Mouse (Mus musculus) forebrain, embryonic 16.5 days (tissue): ENCODE results near the gene Itga3. TPM values are rescaled to one million over a fixed set of nuclear protein-coding genes. Genes with fewer than 3 reads are reported as not detected.

Source experiments
- ATAC-seq: fragments of 200-750 bp; cut with Nextera tagmentation; 2 replicates; pipeline ENCODE4 v1.8.0; 2017; ENCODE audit warnings: mild to moderate bottlenecking, moderate library complexity
- H3K27ac ChIP-seq: fragments of 300-500 bp; sonication (generic); 2 replicates; pipeline ENCODE4 v1.5.1; 2014; ENCODE audit warnings: low read length, control low read depth
- H3K27me3 ChIP-seq: fragments of 300-500 bp; sonication (generic); replicated peaks from 2 replicates; pipeline ENCODE4 v1.6.1; 2014; ENCODE audit warnings: low read length; ENCODE audit not compliant: control insufficient read depth, insufficient read depth
- H3K36me3 ChIP-seq: fragments of 300-500 bp; sonication (generic); 2 replicates; pipeline ENCODE4 v1.6.1; 2014; ENCODE audit not compliant: control insufficient read depth, insufficient read depth
- H3K4me1 ChIP-seq: fragments of 300-500 bp; sonication (generic); replicated peaks from 2 replicates; pipeline ENCODE4 v1.6.1; 2014; ENCODE audit warnings: low read length; ENCODE audit not compliant: control insufficient read depth, insufficient read depth
- H3K4me2 ChIP-seq: fragments of 300-500 bp; sonication (generic); 2 replicates; pipeline ENCODE4 v1.6.1; 2014; ENCODE audit warnings: mild to moderate bottlenecking, low read length, control low read depth
- H3K4me3 ChIP-seq: fragments of 300-500 bp; sonication (generic); replicated peaks from 2 replicates; pipeline ENCODE4 v1.5.1; 2014; ENCODE audit warnings: mild to moderate bottlenecking, low read length, control low read depth
- H3K9ac ChIP-seq: fragments of 300-500 bp; sonication (generic); replicated peaks from 2 replicates; pipeline ENCODE4 v1.6.1; 2014; ENCODE audit warnings: low read depth, low read length, control low read depth
- H3K9me3 ChIP-seq: fragments of 300-500 bp; sonication (generic); 2 replicates; pipeline ENCODE4 v1.6.1; 2016; ENCODE audit warnings: low read length; ENCODE audit not compliant: control insufficient read depth
- WGBS: fragments of 180-500 bp; shearing (Covaris S2); extraction: QIAGEN DNeasy Blood & Tissue Kit; methylation state at CpG from one replicate; pipeline ENCODE4 v1.1.7; 2014; 5-methylcytosine and 5-hydroxymethylcytosine counted together
- polyA plus RNA-seq: library from polyadenylated mRNA; unstranded; fragments of >200 nt; fragmentation: Nextera tagmentation; extraction: Ambion mirVana; gene quantifications from 2 replicates; pipeline ENCODE4 v1.2.1, GENCODE M21; 2015

The Itga3 gene
- polyA plus RNA-seq, 1 experiment from 2014 or later: 8.5 TPM

DNA sequence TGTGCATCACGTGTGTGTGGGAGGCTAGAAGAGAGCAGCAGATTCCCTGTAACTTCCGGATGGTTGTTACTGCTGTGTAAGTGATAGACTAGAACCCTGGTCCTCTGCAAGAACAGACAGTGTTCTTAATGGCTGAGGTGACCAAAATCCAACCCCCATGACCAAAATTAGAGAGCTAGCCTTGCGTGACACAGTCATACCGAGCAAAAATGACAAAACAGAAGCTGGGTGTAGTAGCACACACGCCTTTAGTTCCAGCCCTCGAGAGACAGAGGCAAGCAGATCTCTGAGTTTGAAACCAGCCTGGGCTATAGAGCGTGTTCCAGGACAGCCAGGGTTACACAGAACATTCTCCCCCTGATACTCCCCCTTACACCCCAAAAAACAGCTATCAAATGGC lies 33.5 kb upstream of the Itga3 start:
- Histone ChIP-seq H3K9me3 (no peaks in the 10 kb centered on the region), H3K4me1 (peaks cover 9% of the 10 kb centered on the region), H3K9ac (no peak overlapping the region), H3K27ac (no peak overlapping the region), H3K27me3 (no peaks in the 10 kb centered on the region), H3K4me2 (no peak overlapping the region), H3K36me3 (no peaks in the 10 kb centered on the region), H3K4me3 (no peak overlapping the region)
- WGBS: 89% methylated on average over 7 of the region's 7 CpGs
- no peak for ATAC-seq

GRCm38 (mm10) chr11:95109000-95109399 lies 32.4 kb upstream of the Itga3 start:
- 79% methylated on average over 2 of the region's 2 CpGs for WGBS
- Histone ChIP-seq H3K4me2 (no peak overlapping the region), H3K36me3 (no peaks in the 10 kb centered on the region), H3K4me1 (peaks cover 9% of the 10 kb centered on the region), H3K27ac (no peak overlapping the region), H3K27me3 (no peaks in the 10 kb centered on the region), H3K9ac (no peak overlapping the region), H3K9me3 (no peaks in the 10 kb centered on the region), H3K4me3 (no peak overlapping the region)
- no peak for ATAC-seq

GRCm38 (mm10) chr11:95106440-95107236 lies 30.0 kb upstream of the Itga3 start:
- peaks cover 9% of the 10 kb centered on the region for H3K4me1 ChIP-seq
- H3K9me3 ChIP-seq: no peaks in the 10 kb centered on the region
- WGBS: 36% methylated on average over 23 of the region's 23 CpGs
- ATAC-seq: peak; percentile 74
- no peaks in the 10 kb centered on the region for H3K27me3 ChIP-seq
- no peak overlapping the region for H3K27ac ChIP-seq
- no peak overlapping the region for H3K4me3 ChIP-seq
- peak overlapping the region; percentile 39 for H3K4me2 ChIP-seq
- no peaks in the 10 kb centered on the region for H3K36me3 ChIP-seq
- H3K9ac ChIP-seq: no peak overlapping the region

DNA sequence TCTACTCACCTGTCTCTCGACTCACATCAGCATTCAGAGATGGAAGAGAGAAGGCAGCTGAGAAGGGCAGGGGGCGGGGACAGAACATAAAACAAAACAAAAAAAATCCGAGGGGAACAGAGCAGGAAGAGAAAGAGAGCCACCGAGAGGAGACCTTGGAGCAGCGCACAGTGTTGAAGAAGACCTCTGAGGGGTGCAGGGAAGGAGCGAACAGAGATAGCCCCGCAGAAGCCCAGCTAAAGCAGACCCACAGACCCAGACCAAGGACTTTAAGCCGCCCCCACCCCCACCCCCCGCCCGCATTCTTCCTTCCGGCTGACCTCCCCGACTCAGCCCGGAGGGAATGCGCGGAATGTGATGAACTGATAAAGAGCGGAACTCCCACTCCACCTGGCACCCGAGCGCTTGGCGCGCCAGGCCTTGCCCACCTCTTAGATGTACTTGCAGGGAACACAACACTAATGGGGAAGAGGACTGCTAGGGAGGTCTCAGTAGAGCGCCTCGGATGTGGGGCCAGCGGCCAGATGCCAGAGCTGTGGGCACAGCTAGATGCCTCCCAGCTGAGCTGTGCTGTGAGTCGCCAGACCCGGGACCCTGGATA lies 28.8 kb upstream of the Itga3 start:
- Histone ChIP-seq H3K9ac (no peak overlapping the region; the same call in 1 of the 2 replicates), H3K4me1 (peaks cover 9% of the 10 kb centered on the region), H3K4me3 (no peak overlapping the region), H3K27ac (no peak overlapping the region), H3K4me2 (peak overlapping the region; percentile 11), H3K9me3 (no peaks in the 10 kb centered on the region), H3K27me3 (no peaks in the 10 kb centered on the region), H3K36me3 (no peaks in the 10 kb centered on the region)
- 5% methylated on average over 25 of the region's 25 CpGs for WGBS
- ATAC-seq: 0 out of 2 replicates have a peak, but pooled peaks have one; percentile 22

- ATAC-seq: no peak
Measured at GRCm38 (mm10) chr11:95104266-95104665, 27.7 kb upstream of the Itga3 start.

DNA sequence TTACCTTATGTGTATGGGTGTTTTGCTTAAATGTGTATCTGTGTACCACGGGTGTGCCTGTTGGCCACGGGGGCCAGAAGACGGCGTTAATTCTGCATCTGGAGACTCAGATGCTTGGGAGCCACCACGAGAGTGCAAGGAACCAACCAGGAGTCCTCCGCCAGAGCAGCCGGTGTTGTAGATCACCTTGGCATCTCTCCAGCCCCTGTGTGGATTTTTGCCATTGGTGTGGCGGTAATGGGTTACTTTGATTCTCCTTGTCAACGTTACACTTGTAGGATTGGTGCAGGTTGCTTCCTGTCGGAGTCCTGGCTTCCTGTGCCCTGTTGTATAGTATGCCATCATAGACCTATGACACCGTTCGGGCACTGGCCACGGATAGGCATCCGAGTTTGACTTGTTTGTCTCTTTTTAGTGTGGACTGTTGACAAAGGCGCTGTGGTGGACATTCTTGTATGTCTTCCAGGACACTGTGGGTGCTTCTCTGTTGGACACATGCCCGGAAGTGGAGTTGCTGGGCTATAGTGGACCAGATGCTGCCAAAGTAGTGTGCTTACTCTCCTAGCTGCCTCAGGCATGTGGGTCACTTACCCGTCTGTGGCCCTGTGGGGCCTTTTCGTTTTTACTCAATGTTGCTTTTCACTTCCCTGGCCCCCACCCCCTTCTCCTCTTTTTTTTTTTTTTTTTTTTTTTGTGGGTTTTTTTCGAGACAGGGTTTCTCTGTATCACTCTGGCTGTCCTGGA lies 25.7 kb upstream of the Itga3 start:
- Histone ChIP-seq H3K4me1 (peaks cover 9% of the 10 kb centered on the region), H3K9ac (no peak overlapping the region), H3K27me3 (no peaks in the 10 kb centered on the region), H3K36me3 (no peaks in the 10 kb centered on the region), H3K9me3 (no peaks in the 10 kb centered on the region), H3K4me2 (no peak overlapping the region), H3K27ac (no peak overlapping the region), H3K4me3 (no peak overlapping the region)
- ATAC-seq: no peak
- WGBS: 86% methylated on average over 19 of the region's 19 CpGs

More at GRCm38 (mm10) chr11:95104266-95104665, 27.7 kb upstream of the Itga3 start:
- no peak overlapping the region for H3K27ac ChIP-seq
- no peak overlapping the region for H3K4me3 ChIP-seq
- no peak overlapping the region for H3K9ac ChIP-seq
- peaks cover 9% of the 10 kb centered on the region for H3K4me1 ChIP-seq
- 80% methylated on average over 6 of the region's 6 CpGs for WGBS
- no peak overlapping the region for H3K4me2 ChIP-seq
- H3K27me3 ChIP-seq: no peaks in the 10 kb centered on the region
- no peaks in the 10 kb centered on the region for H3K9me3 ChIP-seq
- H3K36me3 ChIP-seq: no peaks in the 10 kb centered on the region

DNA sequence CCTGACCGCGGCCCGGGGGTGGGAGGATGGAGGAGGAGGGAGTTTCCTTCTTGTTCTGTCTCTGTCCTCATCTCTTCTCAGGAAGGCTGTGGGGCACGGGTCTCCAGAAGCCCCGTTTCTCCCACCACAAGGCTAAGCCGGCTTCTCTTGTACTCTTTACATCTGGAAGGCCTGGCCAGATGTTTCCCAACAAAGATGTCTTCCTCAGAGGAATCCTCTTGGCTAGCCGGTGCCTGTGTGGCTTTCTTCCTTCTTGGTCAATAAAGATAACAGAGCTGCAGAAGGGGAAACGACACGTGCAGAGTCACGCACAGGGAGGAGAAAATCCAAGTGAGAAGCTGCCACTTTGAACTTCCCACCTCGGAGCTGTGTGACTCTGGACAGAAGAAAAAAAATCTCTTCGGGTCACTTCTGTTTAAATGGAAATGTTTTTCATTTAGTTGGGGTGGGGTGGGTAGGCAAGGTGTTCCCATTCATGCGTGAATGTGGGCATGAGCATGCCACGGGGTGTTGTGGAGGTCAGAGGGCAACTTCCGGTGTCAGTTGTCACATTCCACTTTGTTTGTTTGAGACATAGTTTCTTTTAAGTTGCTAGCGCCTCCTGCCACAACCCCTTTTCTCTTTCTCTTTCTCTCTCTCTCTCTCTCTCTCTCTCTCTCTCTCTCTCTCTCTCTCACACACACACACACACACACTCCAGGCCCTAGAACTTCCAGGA lies 24.6 kb upstream of the Itga3 start:
- no peak overlapping the region for H3K27ac ChIP-seq
- no peaks in the 10 kb centered on the region for H3K9me3 ChIP-seq
- no peak overlapping the region for H3K4me3 ChIP-seq
- H3K27me3 ChIP-seq: no peaks in the 10 kb centered on the region
- H3K9ac ChIP-seq: no peak overlapping the region
- peaks cover 4% of the 10 kb centered on the region for H3K4me1 ChIP-seq
- no peaks in the 10 kb centered on the region for H3K36me3 ChIP-seq
- no peak for ATAC-seq
- 53% methylated on average over 16 of the region's 16 CpGs for WGBS
- H3K4me2 ChIP-seq: no peak overlapping the region

- Histone ChIP-seq H3K9ac (no peak overlapping the region), H3K9me3 (no peaks in the 10 kb centered on the region), H3K4me3 (no peak overlapping the region), H3K27me3 (no peaks in the 10 kb centered on the region), H3K4me2 (no peak overlapping the region), H3K27ac (no peak overlapping the region), H3K36me3 (no peaks in the 10 kb centered on the region), H3K4me1 (peaks cover 1% of the 10 kb centered on the region)
- no peak for ATAC-seq
- WGBS: 39% methylated on average over 3 of the region's 3 CpGs
Measured at GRCm38 (mm10) chr11:95100393-95100792, 23.8 kb upstream of the Itga3 start.
